Mouse (Mus musculus): Measurements from ENCODE around the gene Exoc2. TPM values are rescaled to one million over a fixed set of nuclear protein-coding genes. Genes with fewer than 3 reads are reported as not detected.

The Exoc2 gene
- polyA plus RNA-seq, 1 experiment from 2014 or later: 13.5 TPM

DNA sequence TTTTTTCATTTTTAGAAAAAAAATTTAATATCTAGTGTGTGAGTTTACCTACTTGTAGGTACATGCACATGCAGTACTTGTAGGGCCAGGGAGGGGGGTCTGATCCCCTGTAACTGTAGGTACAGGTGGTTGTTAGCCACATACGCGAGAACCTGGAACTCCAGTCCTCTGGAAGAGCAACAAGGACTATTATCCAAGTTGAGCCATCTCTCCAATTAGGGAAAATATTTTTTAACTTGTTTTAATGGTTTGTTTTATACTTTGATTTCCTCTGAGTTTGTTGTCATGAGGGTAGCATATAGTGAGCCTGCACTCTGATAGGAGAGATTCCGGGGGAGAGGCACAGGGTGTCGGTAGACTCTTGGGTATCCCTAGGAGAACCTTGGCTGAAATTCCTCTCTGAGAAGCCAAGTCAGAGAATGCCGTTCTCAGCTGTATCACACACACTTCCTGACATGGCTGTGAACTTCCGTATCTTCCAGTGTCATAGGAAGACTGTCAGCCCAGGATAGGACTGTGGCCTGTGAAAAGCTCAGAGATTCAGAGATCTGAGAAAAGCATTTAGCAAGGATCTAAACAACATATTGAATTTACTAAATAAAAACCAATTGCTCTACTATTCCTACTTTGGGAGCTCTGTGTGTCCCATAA is 206.3 kb downstream of the Exoc2 start:
- H3K4me1 ChIP-seq (replicated peaks): no peaks in the 10 kb centered on the region
- no peak overlapping the region for H3K4me3 ChIP-seq (replicated peaks)
- H3K36me3 ChIP-seq: no peaks in the 10 kb centered on the region
- no peak overlapping the region for H3K9ac ChIP-seq
- H3K4me2 ChIP-seq: no peak overlapping the region
- 49% methylated on average over 6 of the region's 6 CpGs for whole genome bisulfite sequencing (ENCODE audit: insufficient replicate concordance)
- no peak for ATAC-seq (ENCODE audit: low read depth)
- no peak overlapping the region for H3K27ac ChIP-seq
- no peak for DNase-seq
- H3K27me3 ChIP-seq: no peaks in the 10 kb centered on the region
- no peaks in the 10 kb centered on the region for H3K9me3 ChIP-seq (replicated peaks)

DNA sequence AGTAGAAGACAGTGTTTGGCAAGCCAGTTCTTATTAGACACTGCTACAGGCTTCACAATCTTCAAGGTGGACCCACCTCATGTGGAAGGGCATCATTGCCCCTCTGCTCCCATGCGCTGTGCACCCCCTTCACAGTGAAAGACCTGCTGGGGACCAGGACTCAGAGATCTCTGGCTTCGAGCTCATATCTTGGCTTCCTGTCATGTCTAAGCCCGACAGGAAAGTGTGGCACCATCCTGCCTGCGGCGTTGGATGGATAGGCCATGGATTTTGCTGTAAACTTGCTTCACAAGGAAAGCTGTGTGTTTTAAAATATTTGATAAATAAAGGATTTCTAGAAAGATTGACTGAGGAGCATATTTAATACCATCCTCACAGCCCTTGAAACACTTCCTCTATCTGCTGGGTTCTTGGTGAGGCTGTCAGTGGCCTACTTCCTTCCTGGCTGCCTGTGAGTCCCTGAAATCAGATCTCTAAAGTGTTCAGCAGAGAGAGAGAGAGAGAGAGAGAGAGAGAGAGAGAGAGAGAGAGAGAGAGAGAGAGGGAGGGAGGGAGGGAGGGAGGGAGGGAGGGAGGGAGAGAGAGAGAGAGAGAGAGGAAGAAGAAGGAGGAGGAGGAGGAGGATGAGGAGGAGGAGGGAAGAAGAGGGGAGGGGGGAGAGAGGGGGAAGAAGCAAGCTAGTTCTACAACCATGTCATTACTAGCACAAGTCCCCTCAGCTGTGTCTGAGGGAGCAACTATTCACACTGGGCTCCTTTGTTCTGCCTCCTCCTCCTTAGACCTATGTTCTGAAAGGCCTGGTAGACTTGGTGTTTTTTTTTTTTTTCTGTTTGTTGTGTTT is 207.0 kb downstream of the Exoc2 start:
- DNase-seq: no peak

DNA sequence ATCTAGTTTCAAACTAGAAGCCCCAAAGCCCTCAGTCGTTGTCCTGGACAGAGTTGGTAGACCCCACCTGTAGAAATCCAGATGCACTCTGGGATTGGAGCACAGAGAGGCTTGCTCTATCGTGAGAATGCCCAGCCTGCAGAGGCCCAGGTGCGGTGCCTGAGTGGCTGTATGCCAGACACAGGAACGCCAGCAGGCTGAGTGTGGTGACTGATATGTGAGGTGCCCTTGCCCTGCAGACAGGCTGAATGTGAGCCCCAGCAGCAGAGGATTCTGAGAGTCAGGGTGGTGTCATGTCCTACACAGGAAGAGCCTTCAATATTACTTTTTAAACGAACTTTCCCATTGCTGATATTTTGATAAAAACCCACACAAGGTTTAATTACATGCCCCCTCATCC is 208.0 kb downstream of the Exoc2 start:
- no peak overlapping the region for H3K4me3 ChIP-seq (replicated peaks)
- H3K9me3 ChIP-seq (replicated peaks): no peaks in the 10 kb centered on the region
- 58% methylated on average over 5 of the region's 5 CpGs for WGBS (ENCODE audit: insufficient replicate concordance)
- no peaks in the 10 kb centered on the region for H3K27me3 ChIP-seq
- no peak overlapping the region for H3K4me2 ChIP-seq
- no peaks in the 10 kb centered on the region for H3K36me3 ChIP-seq
- H3K9ac ChIP-seq: no peak overlapping the region
- H3K27ac ChIP-seq: no peak overlapping the region
- no peaks in the 10 kb centered on the region for H3K4me1 ChIP-seq (replicated peaks)
- ATAC-seq (ENCODE audit: low read depth) (no peak), DNase-seq (no peak)

More for the DNA sequence above, 207.0 kb downstream of the Exoc2 start:
- Histone ChIP-seq H3K27ac (no peak overlapping the region; the same call in 1 of the 2 replicates), H3K4me2 (no peak overlapping the region), H3K36me3 (no peaks in the 10 kb centered on the region), H3K9ac (no peak overlapping the region), H3K9me3 (replicated peaks) (no peaks in the 10 kb centered on the region), H3K27me3 (no peaks in the 10 kb centered on the region), H3K4me1 (replicated peaks) (no peaks in the 10 kb centered on the region), H3K4me3 (replicated peaks) (no peak overlapping the region)
- no peak for ATAC-seq (ENCODE audit: low read depth)
- WGBS (ENCODE audit: insufficient replicate concordance): 40% methylated on average over 5 of the region's 5 CpGs

DNA sequence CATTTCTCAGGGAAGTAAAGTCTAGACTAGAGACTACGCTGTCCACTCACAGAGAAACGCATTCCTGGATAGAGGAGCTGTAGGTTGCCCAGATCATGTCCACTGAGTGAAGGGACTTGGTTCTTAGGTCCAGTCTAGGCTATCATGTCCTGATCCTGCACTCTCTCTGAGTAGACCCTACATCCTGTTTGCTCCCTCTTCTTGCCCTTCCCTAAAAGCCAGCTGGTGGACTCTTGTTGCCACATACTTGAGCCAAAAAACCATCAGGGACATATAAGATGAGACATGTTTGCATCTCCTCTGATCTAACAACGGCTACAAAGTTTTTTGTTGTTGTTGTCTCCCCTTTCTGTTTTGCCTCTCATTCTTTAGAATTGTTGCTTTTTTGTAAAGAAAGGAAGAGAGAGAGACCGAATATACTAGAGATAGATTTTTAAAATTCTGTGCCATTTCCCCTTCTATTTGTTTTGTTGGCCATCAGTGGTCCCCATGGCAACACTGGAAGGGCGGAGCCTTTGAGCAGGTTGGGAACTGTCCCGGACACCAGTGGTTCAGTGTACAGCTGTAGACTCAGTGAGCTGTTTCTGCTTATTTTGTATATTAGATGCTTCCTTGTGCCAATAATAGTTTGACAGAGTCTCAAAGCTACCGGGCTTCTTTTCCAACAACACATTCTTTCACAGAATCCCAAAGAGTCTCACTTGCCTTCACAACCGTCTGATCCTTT is 209.7 kb downstream of the Exoc2 start:
- H3K4me1 ChIP-seq (replicated peaks): no peaks in the 10 kb centered on the region
- H3K9me3 ChIP-seq (replicated peaks): no peaks in the 10 kb centered on the region
- no peak overlapping the region for H3K4me3 ChIP-seq (replicated peaks)
- H3K27ac ChIP-seq: no peak overlapping the region
- DNase-seq (no peak), ATAC-seq (ENCODE audit: low read depth) (no peak)
- WGBS (ENCODE audit: insufficient replicate concordance): 57% methylated on average over 8 of the region's 8 CpGs
- H3K27me3 ChIP-seq: no peaks in the 10 kb centered on the region
- no peak overlapping the region for H3K4me2 ChIP-seq
- no peaks in the 10 kb centered on the region for H3K36me3 ChIP-seq
- H3K9ac ChIP-seq: no peak overlapping the region

Other genes with a start within 250 kb of the Exoc2 start
- gene Irf4, start 224.9 kb downstream of the Exoc2 start, polyA plus RNA-seq (2015; fragmentation: Nextera tagmentation; extraction: Ambion mirVana): 0.02 and 0.06 TPM in 2 replicates
- gene Hus1b, start 26.3 kb downstream of the Exoc2 start, polyA plus RNA-seq (2015; fragmentation: Nextera tagmentation; extraction: Ambion mirVana): not detected in 2 replicates
- not detected in 2 replicates for gene Gm5447, start 111 bp upstream of the Exoc2 start, polyA plus RNA-seq (2015; fragmentation: Nextera tagmentation; extraction: Ambion mirVana)

Data from liver, embryonic 13.5 days (tissue).